Mouse (Mus musculus): ENCODE data around the gene Ubl5. TPM values are rescaled to one million over a fixed set of nuclear protein-coding genes. Genes with fewer than 3 reads are reported as not detected.
"Not testable (repeated sequence)": the region's sequence is repeated elsewhere in the genome, so short reads cannot be mapped to it uniquely, and the experiment has no call there.

Gene Ubl5
- polyA plus RNA-seq, 1 experiment = 3.2 TPM

GRCm38 (mm10) chr9:20685081-20685861 lies 42.6 kb downstream of the Ubl5 start:
- TF ChIP-seq GATA1 (IDR thresholded peaks at IDR 0.05; ENCODE audit: low read length) = no peak
- TF ChIP-seq TAL1 (IDR thresholded peaks at IDR 0.05; ENCODE audit: low read length) = no peak
- Histone ChIP-seq H3K27me3 (ENCODE audit: control insufficient read depth) (no peaks in the 10 kb centered on the region), H3K36me3 (ENCODE audit: control insufficient read depth) (no peaks in the 10 kb centered on the region), H3K4me3 (replicated peaks) (no peak overlapping the region), H3K4me1 (ENCODE audit: control insufficient read depth) (no peaks in the 10 kb centered on the region), H3K9me3 (ENCODE audit: control insufficient read depth, low read length) (0 out of 2 replicates have a peak, but pooled peaks cover 2% of the 10 kb centered on the region)

- no peak for TF ChIP-seq TAL1 (IDR thresholded peaks at IDR 0.05; ENCODE audit: low read length)
- no peak for TF ChIP-seq GATA1 (IDR thresholded peaks at IDR 0.05; ENCODE audit: low read length)
- H3K36me3 ChIP-seq (ENCODE audit: control insufficient read depth) = no peaks in the 10 kb centered on the region
- H3K4me1 ChIP-seq (ENCODE audit: control insufficient read depth) = no peaks in the 10 kb centered on the region
- no peaks in the 10 kb centered on the region for H3K9me3 ChIP-seq (ENCODE audit: control insufficient read depth, low read length)
- no peak overlapping the region for H3K4me3 ChIP-seq (replicated peaks)
- H3K27me3 ChIP-seq (ENCODE audit: control insufficient read depth) = peaks cover 10% of the 10 kb centered on the region
Measured at GRCm38 (mm10) chr9:20689403-20689802, 46.7 kb downstream of the Ubl5 start.

GRCm38 (mm10) chr9:20689913-20690312 lies 47.2 kb downstream of the Ubl5 start:
- no peak overlapping the region for H3K4me3 ChIP-seq (replicated peaks)
- TF ChIP-seq GATA1 (IDR thresholded peaks at IDR 0.05; ENCODE audit: low read length) = no peak
- TF ChIP-seq TAL1 (IDR thresholded peaks at IDR 0.05; ENCODE audit: low read length) = no peak
- peaks cover 16% of the 10 kb centered on the region for H3K27me3 ChIP-seq (ENCODE audit: control insufficient read depth)
- no peaks in the 10 kb centered on the region for H3K9me3 ChIP-seq (ENCODE audit: control insufficient read depth, low read length)
- H3K36me3 ChIP-seq (ENCODE audit: control insufficient read depth) = no peaks in the 10 kb centered on the region
- H3K4me1 ChIP-seq (ENCODE audit: control insufficient read depth) = no peaks in the 10 kb centered on the region

GRCm38 (mm10) chr9:20690449-20690848 lies 47.8 kb downstream of the Ubl5 start:
- H3K9me3 ChIP-seq (ENCODE audit: control insufficient read depth, low read length); H3K36me3 ChIP-seq (ENCODE audit: control insufficient read depth); H3K4me3 ChIP-seq (replicated peaks); H3K4me1 ChIP-seq (ENCODE audit: control insufficient read depth): not testable (repeated sequence)
- peaks cover 21% of the 10 kb centered on the region for H3K27me3 ChIP-seq (ENCODE audit: control insufficient read depth)

- Histone ChIP-seq H3K36me3 (ENCODE audit: control insufficient read depth) (no peaks in the 10 kb centered on the region), H3K4me1 (ENCODE audit: control insufficient read depth) (no peaks in the 10 kb centered on the region), H3K27me3 (ENCODE audit: control insufficient read depth) (peaks cover 30% of the 10 kb centered on the region), H3K4me3 (replicated peaks) (no peak overlapping the region), H3K9me3 (ENCODE audit: control insufficient read depth, low read length) (no peaks in the 10 kb centered on the region)
- TF ChIP-seq GATA1 (IDR thresholded peaks at IDR 0.05; ENCODE audit: low read length) (no peak), TAL1 (IDR thresholded peaks at IDR 0.05; ENCODE audit: low read length) (no peak)
Measured at GRCm38 (mm10) chr9:20692863-20693262, 50.2 kb downstream of the Ubl5 start.

GRCm38 (mm10) chr9:20694721-20695235 lies 52.1 kb downstream of the Ubl5 start:
- TF ChIP-seq GATA1 (IDR thresholded peaks at IDR 0.05; ENCODE audit: low read length) (no peak), TAL1 (IDR thresholded peaks at IDR 0.05; ENCODE audit: low read length) (no peak)
- Histone ChIP-seq H3K4me3 (replicated peaks) (peak overlapping the region; percentile 16), H3K9me3 (ENCODE audit: control insufficient read depth, low read length) (no peaks in the 10 kb centered on the region), H3K4me1 (ENCODE audit: control insufficient read depth) (no peaks in the 10 kb centered on the region), H3K36me3 (ENCODE audit: control insufficient read depth) (no peaks in the 10 kb centered on the region), H3K27me3 (ENCODE audit: control insufficient read depth) (peaks cover 30% of the 10 kb centered on the region)

GRCm38 (mm10) chr9:20696107-20696712 lies 53.5 kb downstream of the Ubl5 start:
- TF ChIP-seq GATA1 (IDR thresholded peaks at IDR 0.05; ENCODE audit: low read length) (no peak), TAL1 (IDR thresholded peaks at IDR 0.05; ENCODE audit: low read length) (no peak)
- Histone ChIP-seq H3K4me3 (replicated peaks) (no peak overlapping the region), H3K36me3 (ENCODE audit: control insufficient read depth) (no peaks in the 10 kb centered on the region), H3K4me1 (ENCODE audit: control insufficient read depth) (no peaks in the 10 kb centered on the region), H3K27me3 (ENCODE audit: control insufficient read depth) (peaks cover 30% of the 10 kb centered on the region), H3K9me3 (ENCODE audit: control insufficient read depth, low read length) (no peaks in the 10 kb centered on the region)

Other genes starting within 250 kb of the Ubl5 start
- under 0.01 and 0.01 TPM in 2 replicates for gene Zfp26, start 182.7 kb upstream of the Ubl5 start, polyA plus RNA-seq (2012)
- 0.08 and 0.44 TPM in 2 replicates for gene Zfp426, start 150.1 kb upstream of the Ubl5 start, polyA plus RNA-seq (2012)
- 0.03 and 0.04 TPM in 2 replicates for gene Zfp266, start 121.5 kb upstream of the Ubl5 start, polyA plus RNA-seq (2012)
- gene Zfp846, start 61.6 kb upstream of the Ubl5 start, polyA plus RNA-seq (2012) = 0.11 and 0.13 TPM in 2 replicates
- 0.38 and 0.83 TPM in 2 replicates for gene Fbxl12, start 1.9 kb downstream of the Ubl5 start, polyA plus RNA-seq (2012)
- gene Pin1, start 9.2 kb downstream of the Ubl5 start, polyA plus RNA-seq (2012) = 2.3 and 2.4 TPM in 2 replicates
- not detected in 2 replicates for gene Olfm2, start 103.5 kb downstream of the Ubl5 start, polyA plus RNA-seq (2012)
- gene Col5a3, start 172.2 kb downstream of the Ubl5 start, polyA plus RNA-seq (2012) = not detected in 2 replicates
- not detected in 2 replicates for gene Rdh8, start 175.6 kb downstream of the Ubl5 start, polyA plus RNA-seq (2012)
- 0.29 and 0.57 TPM in 2 replicates for gene A230050P20Rik, start 225.8 kb downstream of the Ubl5 start, polyA plus RNA-seq (2012)
- 0.06 and 0.19 TPM in 2 replicates for gene Angptl6, start 236.8 kb downstream of the Ubl5 start, polyA plus RNA-seq (2012)
- 14.9 and 16.4 TPM in 2 replicates for gene Ppan, start 245.3 kb downstream of the Ubl5 start, polyA plus RNA-seq (2012)